Mouse (Mus musculus): ENCODE data around the gene Hist1h2bg.
"Not testable (repeated sequence)": the region's sequence is repeated elsewhere in the genome, so short reads cannot be mapped to it uniquely, and the experiment has no call there.

GRCm38 (mm10) chr13:23544787-23545120 lies 26.4 kb upstream of the Hist1h2bg start:
- not testable (repeated sequence) for TF ChIP-seq CTCF (IDR thresholded peaks at IDR 0.05; ENCODE audit: borderline replicate concordance, control insufficient read depth, extremely low read depth, insufficient read depth, low read length, poor library complexity); POLR2A (IDR thresholded peaks at IDR 0.05; ENCODE audit: control insufficient read depth, extremely low read depth, insufficient read depth, low read length, poor library complexity)

All from thymus, adult 2 months (tissue).